Mouse (Mus musculus): ENCODE results near the gene Trim46. TPM values are rescaled to one million over a fixed set of nuclear protein-coding genes. Genes with fewer than 3 reads are reported as not detected.

The Trim46 gene
- total RNA-seq, 1 experiment = 3.1 TPM

GRCm38 (mm10) chr3:89270891-89271290 lies 24.8 kb upstream of the Trim46 start:
- Histone ChIP-seq H3K9me3 (ENCODE audit: control insufficient read depth, insufficient read depth, low read depth, low read length) (no peaks in the 10 kb centered on the region), H3K4me3 (ENCODE audit: insufficient read depth in 1 of 2, low read depth in 1 of 2, low read length in 2 of 2, poor library complexity in 1 of 2, severe bottlenecking in 1 of 2) (peak overlapping the region; percentile 60 to 62; a peak in 1 of 4 replicates), H3K4me1 (ENCODE audit: control insufficient read depth in 2 of 2, insufficient read depth in 2 of 2, low read length in 2 of 2, poor library complexity in 1 of 2) (peaks cover 5 to 16% of the 10 kb centered on the region in 2 experiments; a peak in 3 of 4 replicates), H3K9ac (ENCODE audit: insufficient read depth, low read depth, low read length, poor library complexity, severe bottlenecking) (peak overlapping the region; percentile 67; the same call in 1 of the 2 replicates), H3K36me3 (ENCODE audit: control insufficient read depth, insufficient read depth, low read length, poor library complexity, severe bottlenecking) (peaks cover 2% of the 10 kb centered on the region; the same call in 1 of the 2 replicates), H3K27ac (ENCODE audit: insufficient read depth, low read depth, low read length, poor library complexity, severe bottlenecking) (no peak overlapping the region)
- no peak for DNase-seq (ENCODE audit: low read depth, low spot score)
- no peak for TF ChIP-seq CHD2 (IDR thresholded peaks at IDR 0.05; ENCODE audit: low read depth, low read length)
- TF ChIP-seq MAFK (IDR thresholded peaks at IDR 0.05; ENCODE audit: insufficient read depth, low read depth, low read length) = no peak
- TF ChIP-seq HCFC1 (IDR thresholded peaks at IDR 0.05; ENCODE audit: borderline replicate concordance, insufficient read depth, low read length) = no peak
- no peak for TF ChIP-seq ZC3H11A (IDR thresholded peaks at IDR 0.05; ENCODE audit: borderline replicate concordance, low read depth, low read length)
- no peak for TF ChIP-seq ZNF384 (IDR thresholded peaks at IDR 0.05; ENCODE audit: low read depth, low read length)
- in situ Hi-C loops (cut with MboI; ENCODE audit: low sequenced_read_pairs in 2 of 2, unreplicated experiment in 2 of 2) = no loop called here

DNA sequence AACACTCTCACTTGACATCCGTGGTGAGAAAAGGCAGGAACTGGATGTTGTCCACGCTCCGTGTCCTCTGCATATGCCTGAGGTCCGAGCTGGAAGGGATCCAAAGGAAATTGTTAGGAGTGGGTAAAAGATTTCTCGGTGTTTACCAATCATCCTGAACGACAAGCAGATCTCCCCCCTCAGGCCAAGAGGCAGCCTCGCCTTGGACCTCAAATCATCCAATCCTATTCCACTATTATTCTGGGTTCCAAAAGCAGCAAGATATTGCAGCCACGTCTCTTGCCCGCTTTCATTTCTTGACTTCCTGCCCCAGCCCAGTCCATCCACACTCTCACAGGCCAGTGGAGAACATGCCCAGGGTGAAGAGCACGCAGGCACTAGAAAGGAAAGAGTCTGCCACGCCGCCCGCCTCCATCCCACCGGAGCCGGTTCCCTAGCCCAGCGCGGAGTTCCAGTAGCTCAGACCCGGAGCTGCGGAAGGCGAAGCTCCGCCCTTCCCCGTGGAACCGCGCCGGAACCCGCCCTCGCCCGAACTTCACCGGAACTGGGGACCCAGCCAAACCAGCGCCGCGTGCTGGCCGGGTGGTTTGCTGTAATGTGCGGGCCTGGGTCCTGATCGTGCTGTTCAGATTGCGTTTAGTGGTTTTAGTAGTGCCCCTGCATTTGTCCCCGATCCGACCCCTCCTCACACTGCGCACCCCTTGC lies 24.1 kb upstream of the Trim46 start, which contains the start of gene Slc50a1:
Slc50a1 (minus strand) TSS at position 520 of the 705 bp plus-strand sequence.
- TF ChIP-seq ZC3H11A (IDR thresholded peaks at IDR 0.05; ENCODE audit: borderline replicate concordance, low read depth, low read length) (no peak), HCFC1 (IDR thresholded peaks at IDR 0.05; ENCODE audit: borderline replicate concordance, insufficient read depth, low read length) (no peak), ZNF384 (IDR thresholded peaks at IDR 0.05; ENCODE audit: low read depth, low read length) (no peak), CHD2 (IDR thresholded peaks at IDR 0.05; ENCODE audit: low read depth, low read length) (no peak)
- H3K9me3 ChIP-seq (ENCODE audit: control insufficient read depth, insufficient read depth, low read depth, low read length) = no peaks in the 10 kb centered on the region
- peaks cover 2% of the 10 kb centered on the region; the same call in 1 of the 2 replicates for H3K36me3 ChIP-seq (ENCODE audit: control insufficient read depth, insufficient read depth, low read length, poor library complexity, severe bottlenecking)
- in situ Hi-C loops (cut with MboI; ENCODE audit: low sequenced_read_pairs in 2 of 2, unreplicated experiment in 2 of 2) = no loop called here
- no peak for DNase-seq (ENCODE audit: low read depth, low spot score)
- H3K4me3 ChIP-seq (ENCODE audit: insufficient read depth in 1 of 2, low read depth in 1 of 2, low read length in 2 of 2, poor library complexity in 1 of 2, severe bottlenecking in 1 of 2) = peak within 1 kb of the TSS; percentile 60 to 62
- H3K4me1 ChIP-seq (ENCODE audit: control insufficient read depth in 2 of 2, insufficient read depth in 2 of 2, low read length in 2 of 2, poor library complexity in 1 of 2) = peaks cover 5 to 16% of the 10 kb centered on the region in 2 experiments; a peak in 3 of 4 replicates
- H3K9ac ChIP-seq (ENCODE audit: insufficient read depth, low read depth, low read length, poor library complexity, severe bottlenecking) = peak within 1 kb of the TSS; percentile 67
- H3K27ac ChIP-seq (ENCODE audit: insufficient read depth, low read depth, low read length, poor library complexity, severe bottlenecking) = no peak within 1 kb of the TSS

GRCm38 (mm10) chr3:89268916-89269315 lies 22.8 kb upstream of the Trim46 start:
- Histone ChIP-seq H3K9me3 (ENCODE audit: control insufficient read depth, insufficient read depth, low read depth, low read length) (no peaks in the 10 kb centered on the region), H3K36me3 (ENCODE audit: control insufficient read depth, insufficient read depth, low read length, poor library complexity, severe bottlenecking) (no peaks in the 10 kb centered on the region), H3K9ac (ENCODE audit: insufficient read depth, low read depth, low read length, poor library complexity, severe bottlenecking) (peak overlapping the region; percentile 19; the same call in 1 of the 2 replicates), H3K27ac (ENCODE audit: insufficient read depth, low read depth, low read length, poor library complexity, severe bottlenecking) (no peak overlapping the region), H3K4me3 (ENCODE audit: insufficient read depth in 1 of 2, low read depth in 1 of 2, low read length in 2 of 2, poor library complexity in 1 of 2, severe bottlenecking in 1 of 2) (peak overlapping the region; percentile 22 to 50; a peak in 2 of 4 replicates), H3K4me1 (ENCODE audit: control insufficient read depth in 2 of 2, insufficient read depth in 2 of 2, low read length in 2 of 2, poor library complexity in 1 of 2) (peaks cover 5 to 16% of the 10 kb centered on the region in 2 experiments; a peak in 3 of 4 replicates)
- no peak for TF ChIP-seq MAFK (IDR thresholded peaks at IDR 0.05; ENCODE audit: insufficient read depth, low read depth, low read length)
- no peak for TF ChIP-seq ZC3H11A (IDR thresholded peaks at IDR 0.05; ENCODE audit: borderline replicate concordance, low read depth, low read length)
- TF ChIP-seq CHD2 (IDR thresholded peaks at IDR 0.05; ENCODE audit: low read depth, low read length) = no peak
- no peak for TF ChIP-seq HCFC1 (IDR thresholded peaks at IDR 0.05; ENCODE audit: borderline replicate concordance, insufficient read depth, low read length)
- TF ChIP-seq ZNF384 (IDR thresholded peaks at IDR 0.05; ENCODE audit: low read depth, low read length) = no peak
- in situ Hi-C loops (cut with MboI; ENCODE audit: low sequenced_read_pairs in 2 of 2, unreplicated experiment in 2 of 2) = no loop called here
- DNase-seq (ENCODE audit: low read depth, low spot score) = no peak

- Histone ChIP-seq H3K4me1 (ENCODE audit: control insufficient read depth in 2 of 2, insufficient read depth in 2 of 2, low read length in 2 of 2, poor library complexity in 1 of 2) (peaks cover 3 to 17% of the 10 kb centered on the region in 2 experiments; a peak in 1 of 4 replicates), H3K9me3 (ENCODE audit: control insufficient read depth, insufficient read depth, low read depth, low read length) (no peaks in the 10 kb centered on the region), H3K36me3 (ENCODE audit: control insufficient read depth, insufficient read depth, low read length, poor library complexity, severe bottlenecking) (no peaks in the 10 kb centered on the region), H3K27ac (ENCODE audit: insufficient read depth, low read depth, low read length, poor library complexity, severe bottlenecking) (no peak overlapping the region), H3K4me3 (ENCODE audit: insufficient read depth in 1 of 2, low read depth in 1 of 2, low read length in 2 of 2, poor library complexity in 1 of 2, severe bottlenecking in 1 of 2) (peak overlapping the region; percentile 77 to 88), H3K9ac (ENCODE audit: insufficient read depth, low read depth, low read length, poor library complexity, severe bottlenecking) (peak overlapping the region; percentile 87)
- TF ChIP-seq ZC3H11A (IDR thresholded peaks at IDR 0.05; ENCODE audit: borderline replicate concordance, low read depth, low read length) = no peak
- 0 out of 2 replicates have a peak, but pooled peaks have one; percentile 3 for TF ChIP-seq MAFK (IDR thresholded peaks at IDR 0.05; ENCODE audit: insufficient read depth, low read depth, low read length)
- peak; percentile 96 for TF ChIP-seq HCFC1 (IDR thresholded peaks at IDR 0.05; ENCODE audit: borderline replicate concordance, insufficient read depth, low read length)
- no peak for TF ChIP-seq ZNF384 (IDR thresholded peaks at IDR 0.05; ENCODE audit: low read depth, low read length)
- peak; percentile 66 for DNase-seq (ENCODE audit: low read depth, low spot score)
- in situ Hi-C loops (cut with MboI; ENCODE audit: low sequenced_read_pairs in 2 of 2, unreplicated experiment in 2 of 2) = no loop called here
Measured at GRCm38 (mm10) chr3:89266439-89266893, 20.4 kb upstream of the Trim46 start.

Data from ES-E14 (cell line).